Mouse (Mus musculus): Measurements from ENCODE around the gene Ppp6r2. TPM values are rescaled to one million over a fixed set of nuclear protein-coding genes. Genes with fewer than 3 reads are reported as not detected.

Gene Ppp6r2
- total and polyA plus RNA-seq, 2 experiments from 2014 or later: 87.1 to 225 TPM

DNA sequence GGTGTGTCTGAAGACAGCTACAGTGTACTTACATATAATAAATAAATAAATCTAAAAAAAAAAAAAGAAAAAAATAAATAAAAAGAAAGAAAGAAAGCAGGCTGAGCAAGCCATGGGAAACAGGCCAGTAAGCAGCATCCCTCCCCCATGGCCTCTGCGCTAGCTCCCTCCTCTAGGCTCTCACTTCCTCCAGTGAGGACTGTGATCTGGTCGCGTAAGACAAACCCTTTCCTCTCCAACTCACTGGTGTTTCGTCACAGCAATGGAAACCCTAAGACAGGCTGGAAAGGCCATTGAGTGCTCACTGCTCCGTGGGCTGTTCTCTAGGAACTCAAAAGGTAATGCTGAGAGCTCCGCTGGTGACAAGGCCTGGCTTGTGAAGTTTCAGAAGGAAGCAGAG, 37.7 kb downstream of the Ppp6r2 start:
- no peaks in the 10 kb centered on the region for H3K27me3 ChIP-seq (ENCODE audit: insufficient read depth, low read length)
- no peak for ATAC-seq (ENCODE audit: low FRiP score)
- no peaks in the 10 kb centered on the region for H3K9me3 ChIP-seq (ENCODE audit: low read length)
- 90% methylated on average over 6 of the region's 6 CpGs for WGBS
- no peaks in the 10 kb centered on the region for H3K4me1 ChIP-seq (ENCODE audit: insufficient read depth, low read length)
- H3K4me2 ChIP-seq (ENCODE audit: low read depth, low read length, poor library complexity, severe bottlenecking): no peak overlapping the region
- no peak overlapping the region for H3K4me3 ChIP-seq (ENCODE audit: low read depth, low read length)
- H3K27ac ChIP-seq (ENCODE audit: low read depth, low read length): no peak overlapping the region
- H3K36me3 ChIP-seq (ENCODE audit: insufficient read depth, low read length): peaks cover 18% of the 10 kb centered on the region
- H3K9ac ChIP-seq (replicated peaks; ENCODE audit: low read length, poor library complexity, severe bottlenecking): no peak overlapping the region
- TF ChIP-seq CTCF (IDR thresholded peaks at IDR 0.05): no peak
- no peak for DNase-seq (ENCODE audit: low spot score)

DNA sequence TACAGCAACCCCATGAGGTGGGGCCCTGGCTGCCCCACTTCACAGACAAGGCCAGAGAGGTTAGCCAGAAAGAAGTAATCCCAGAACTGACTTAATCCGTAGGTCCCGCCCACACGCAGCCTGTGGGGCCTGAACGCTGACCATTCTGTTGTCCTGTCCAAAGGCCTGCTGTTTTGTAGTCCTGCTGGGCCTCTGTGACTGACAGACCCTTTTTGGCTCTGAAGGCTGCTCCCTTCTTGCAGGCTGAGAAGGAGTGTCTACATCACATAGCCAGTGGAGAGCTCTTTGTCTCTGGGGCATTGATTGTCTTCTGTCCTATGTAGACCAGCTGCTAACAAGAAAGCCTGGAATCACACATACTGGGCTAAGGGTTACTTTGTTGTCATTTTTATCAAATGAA, 44.0 kb downstream of the Ppp6r2 start:
- H3K27ac ChIP-seq (ENCODE audit: low read depth, low read length): no peak overlapping the region
- no peak overlapping the region for H3K9ac ChIP-seq (replicated peaks; ENCODE audit: low read length, poor library complexity, severe bottlenecking)
- TF ChIP-seq CTCF (IDR thresholded peaks at IDR 0.05): no peak
- H3K27me3 ChIP-seq (ENCODE audit: insufficient read depth, low read length): no peaks in the 10 kb centered on the region
- H3K4me3 ChIP-seq (ENCODE audit: low read depth, low read length): no peak overlapping the region
- H3K36me3 ChIP-seq (ENCODE audit: insufficient read depth, low read length): peaks cover 40% of the 10 kb centered on the region
- no peaks in the 10 kb centered on the region for H3K4me1 ChIP-seq (ENCODE audit: insufficient read depth, low read length)
- H3K9me3 ChIP-seq (ENCODE audit: low read length): no peaks in the 10 kb centered on the region
- H3K4me2 ChIP-seq (ENCODE audit: low read depth, low read length, poor library complexity, severe bottlenecking): no peak overlapping the region
- DNase-seq (ENCODE audit: low spot score) (peak; percentile 23), ATAC-seq (ENCODE audit: low FRiP score) (no peak)
- 15% methylated on average over 4 of the region's 4 CpGs for WGBS

DNA sequence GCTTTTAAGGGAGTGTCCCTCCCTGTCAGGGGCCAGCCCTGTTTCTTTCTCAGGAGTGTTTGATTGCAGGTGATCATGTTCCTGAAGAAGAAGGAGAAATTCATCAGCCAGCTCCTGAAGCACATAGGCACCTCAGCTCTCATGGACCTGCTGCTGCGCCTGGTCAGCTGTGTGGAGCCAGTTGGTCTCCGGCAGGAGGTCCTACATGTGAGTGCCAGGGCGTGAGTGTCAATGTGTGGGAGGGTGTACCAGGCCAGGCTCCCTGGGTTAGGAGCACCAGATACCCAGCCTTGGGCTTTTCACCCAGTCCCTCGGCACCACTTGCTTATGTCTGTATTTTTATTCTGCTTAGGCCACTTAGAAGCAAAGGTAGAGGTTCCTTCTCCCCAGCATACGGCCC, 47.6 kb downstream of the Ppp6r2 start:
- WGBS: 97% methylated on average over 5 of the region's 5 CpGs
- no peak for ATAC-seq (ENCODE audit: low FRiP score)

DNA sequence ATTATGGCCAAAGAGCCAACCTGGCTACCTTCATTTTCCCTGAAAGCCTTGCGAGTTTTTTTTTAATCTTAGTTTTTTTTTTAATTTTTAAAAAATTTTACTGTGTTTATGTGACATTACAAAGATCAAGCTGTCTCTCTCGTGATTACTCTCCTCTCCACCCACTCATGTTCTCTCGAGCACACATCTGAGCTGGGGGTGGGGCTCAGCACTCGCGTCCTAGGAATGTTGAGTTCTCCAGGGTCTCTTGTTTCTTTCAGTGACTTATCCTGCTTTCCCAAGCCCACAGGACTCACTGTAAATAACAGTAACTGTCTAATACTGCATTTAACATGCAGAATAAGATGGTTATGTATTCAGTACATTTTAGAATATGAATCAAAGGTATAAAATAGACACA, 53.1 kb downstream of the Ppp6r2 start:
- peaks cover 49% of the 10 kb centered on the region for H3K36me3 ChIP-seq (ENCODE audit: insufficient read depth, low read length)
- no peak overlapping the region for H3K9ac ChIP-seq (replicated peaks; ENCODE audit: low read length, poor library complexity, severe bottlenecking)
- WGBS: 82% methylated on average over 5 of the region's 5 CpGs

More for the DNA sequence above, 47.6 kb downstream of the Ppp6r2 start:
- DNase-seq (ENCODE audit: low spot score): no peak
- Histone ChIP-seq H3K9ac (replicated peaks; ENCODE audit: low read length, poor library complexity, severe bottlenecking) (no peak overlapping the region), H3K4me1 (ENCODE audit: insufficient read depth, low read length) (no peaks in the 10 kb centered on the region), H3K4me3 (ENCODE audit: low read depth, low read length) (no peak overlapping the region), H3K27ac (ENCODE audit: low read depth, low read length) (no peak overlapping the region), H3K27me3 (ENCODE audit: insufficient read depth, low read length) (no peaks in the 10 kb centered on the region), H3K9me3 (ENCODE audit: low read length) (no peaks in the 10 kb centered on the region), H3K36me3 (ENCODE audit: insufficient read depth, low read length) (peaks cover 44% of the 10 kb centered on the region), H3K4me2 (ENCODE audit: low read depth, low read length, poor library complexity, severe bottlenecking) (no peak overlapping the region)
- no peak for TF ChIP-seq CTCF (IDR thresholded peaks at IDR 0.05)

DNA sequence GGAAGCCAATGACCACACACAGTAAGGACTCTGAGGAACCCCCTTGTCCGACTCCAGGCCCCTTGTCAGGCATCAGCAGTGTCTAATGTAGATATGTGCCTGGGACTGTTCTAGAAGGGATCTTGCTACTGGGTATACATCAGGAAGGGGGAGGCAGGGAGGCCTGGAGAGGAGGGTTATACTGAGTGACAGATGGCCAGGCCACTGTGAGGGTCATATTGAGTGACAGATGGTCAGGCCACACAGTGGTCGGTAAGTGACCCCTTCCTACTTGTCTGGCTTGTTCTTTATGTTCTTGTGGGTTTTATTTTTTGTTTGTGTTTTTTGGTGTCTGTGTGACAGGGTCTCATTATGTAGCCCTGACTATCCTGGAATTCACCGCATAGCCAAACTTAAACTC, 64.1 kb downstream of the Ppp6r2 start:
- Histone ChIP-seq H3K4me3 (ENCODE audit: low read depth, low read length) (no peak overlapping the region), H3K9me3 (ENCODE audit: low read length) (no peaks in the 10 kb centered on the region), H3K4me1 (ENCODE audit: insufficient read depth, low read length) (no peaks in the 10 kb centered on the region), H3K4me2 (ENCODE audit: low read depth, low read length, poor library complexity, severe bottlenecking) (no peak overlapping the region), H3K9ac (replicated peaks; ENCODE audit: low read length, poor library complexity, severe bottlenecking) (no peak overlapping the region), H3K27ac (ENCODE audit: low read depth, low read length) (no peak overlapping the region), H3K27me3 (ENCODE audit: insufficient read depth, low read length) (no peaks in the 10 kb centered on the region), H3K36me3 (ENCODE audit: insufficient read depth, low read length) (peaks cover 73% of the 10 kb centered on the region)
- ATAC-seq (ENCODE audit: low FRiP score) (no peak), DNase-seq (ENCODE audit: low spot score) (no peak)
- TF ChIP-seq CTCF (IDR thresholded peaks at IDR 0.05): no peak
- WGBS: 74% methylated on average over 3 of the region's 3 CpGs

More for the DNA sequence above, 53.1 kb downstream of the Ppp6r2 start:
- no peak overlapping the region for H3K4me2 ChIP-seq (ENCODE audit: low read depth, low read length, poor library complexity, severe bottlenecking)
- no peak overlapping the region for H3K27ac ChIP-seq (ENCODE audit: low read depth, low read length)
- H3K4me3 ChIP-seq (ENCODE audit: low read depth, low read length): no peak overlapping the region
- ATAC-seq (ENCODE audit: low FRiP score) (no peak), DNase-seq (ENCODE audit: low spot score) (no peak)
- no peaks in the 10 kb centered on the region for H3K4me1 ChIP-seq (ENCODE audit: insufficient read depth, low read length)
- no peak for TF ChIP-seq CTCF (IDR thresholded peaks at IDR 0.05)
- no peaks in the 10 kb centered on the region for H3K9me3 ChIP-seq (ENCODE audit: low read length)
- no peaks in the 10 kb centered on the region for H3K27me3 ChIP-seq (ENCODE audit: insufficient read depth, low read length)

DNA sequence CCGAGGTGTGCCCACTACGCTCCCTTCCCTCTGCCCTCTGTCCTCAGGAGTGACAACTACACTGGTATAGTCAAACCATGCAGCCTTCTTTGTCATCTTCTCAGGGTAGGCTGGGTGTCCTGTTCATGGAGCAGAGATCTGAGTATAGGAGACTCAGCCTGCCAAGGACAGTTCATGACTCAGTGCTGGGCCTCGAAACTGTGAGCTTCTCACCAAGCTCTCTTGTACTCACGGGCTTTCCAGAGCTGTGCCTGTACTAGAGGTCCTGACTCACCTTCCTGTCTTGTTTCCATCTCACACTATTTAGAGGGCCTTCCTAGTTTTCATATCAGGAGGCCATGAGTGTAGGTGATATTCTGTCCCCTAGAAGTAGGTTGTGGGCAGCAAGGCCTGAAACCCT, 66.0 kb downstream of the Ppp6r2 start:
- Histone ChIP-seq H3K27me3 (ENCODE audit: insufficient read depth, low read length) (no peaks in the 10 kb centered on the region), H3K27ac (ENCODE audit: low read depth, low read length) (no peak overlapping the region), H3K9me3 (ENCODE audit: low read length) (no peaks in the 10 kb centered on the region), H3K4me1 (ENCODE audit: insufficient read depth, low read length) (no peaks in the 10 kb centered on the region), H3K4me2 (ENCODE audit: low read depth, low read length, poor library complexity, severe bottlenecking) (no peak overlapping the region), H3K36me3 (ENCODE audit: insufficient read depth, low read length) (peaks cover 82% of the 10 kb centered on the region), H3K9ac (replicated peaks; ENCODE audit: low read length, poor library complexity, severe bottlenecking) (no peak overlapping the region), H3K4me3 (ENCODE audit: low read depth, low read length) (no peak overlapping the region)
- ATAC-seq (ENCODE audit: low FRiP score) (no peak), DNase-seq (ENCODE audit: low spot score) (no peak)
- no peak for TF ChIP-seq CTCF (IDR thresholded peaks at IDR 0.05)
- 95% methylated on average over 4 of the region's 4 CpGs for WGBS

Measured in midbrain, postnatal 0 days (tissue).